Mouse (Mus musculus) CH12.LX (cell line): ENCODE results near the gene Gns. TPM values are rescaled to one million over a fixed set of nuclear protein-coding genes. Genes with fewer than 3 reads are reported as not detected.

Source experiments
- DNase-seq: peaks from one replicate; pipeline ENCODE4 v3.0.0-alpha.2; 2013; ENCODE audit errors: extremely low read depth
- H3K27ac ChIP-seq: 2 replicates; pipeline ENCODE4 v1.5.1; 2012; ENCODE audit warnings: low read depth, mild to moderate bottlenecking, control low read depth, moderate library complexity; ENCODE audit not compliant: insufficient read depth
- H3K27me3 ChIP-seq: replicated peaks from 2 replicates; pipeline ENCODE3; 2012; ENCODE audit warnings: inconsistent platforms
- H3K36me3 ChIP-seq, 2 experiments: replicated peaks in 1 of 2; 2 replicates each; pipeline versions ENCODE3 to v1.6.1; 2012; ENCODE audit warnings: inconsistent platforms in 1 of 2, low read length in 1 of 2, mild to moderate bottlenecking in 1 of 2, mixed read lengths in 1 of 2, moderate library complexity in 1 of 2; ENCODE audit not compliant: control insufficient read depth in 1 of 2, insufficient read depth in 1 of 2
- H3K4me1 ChIP-seq, 2 experiments: 2 replicates each; pipeline ENCODE4 v1.6.1; 2012; ENCODE audit warnings: inconsistent platforms in 1 of 2, moderate library complexity in 1 of 2; ENCODE audit not compliant: insufficient read depth in 2 of 2, control insufficient read depth in 1 of 2
- H3K4me2 ChIP-seq: 2 replicates; pipeline ENCODE4 v1.6.1; 2012; ENCODE audit warnings: low read depth, mild to moderate bottlenecking, control low read depth; ENCODE audit not compliant: poor library complexity, insufficient read depth, severe bottlenecking
- H3K4me3 ChIP-seq, 3 experiments: fragments of 150-350 bp in 1 of 3; sonication (generic) in 1 of 3; replicated peaks in 1 of 3; 2 replicates each; pipeline versions ENCODE3 to v1.5.1; 2011 to 2012; ENCODE audit warnings: low read depth in 2 of 3, low read length in 2 of 3, mild to moderate bottlenecking in 2 of 3, moderate library complexity in 2 of 3, control low read depth in 1 of 3, improper control_type of control experiment in 1 of 3, inconsistent platforms in 1 of 3, mixed read lengths in 1 of 3; ENCODE audit not compliant: poor library complexity in 1 of 3
- H3K79me2 ChIP-seq: replicated peaks from 2 replicates; pipeline ENCODE4 v1.6.1; 2012; ENCODE audit warnings: mild to moderate bottlenecking, moderate library complexity; ENCODE audit not compliant: control insufficient read depth, poor library complexity, insufficient read depth, severe bottlenecking; ENCODE audit errors: extremely low read depth
- H3K9ac ChIP-seq: 2 replicates; pipeline ENCODE4 v1.6.1; 2012; ENCODE audit warnings: low read depth, mild to moderate bottlenecking, control low read depth, moderate library complexity; ENCODE audit not compliant: insufficient read depth
- H3K9me3 ChIP-seq: replicated peaks from 2 replicates; pipeline ENCODE3; 2012; ENCODE audit warnings: low read length, inconsistent platforms, mixed read lengths
- CHD1 ChIP-seq: IDR thresholded peaks from 2 replicates; pipeline ENCODE4 v1.6.1; 2012; ENCODE audit warnings: low read depth, low read length, improper control_type of control experiment, inconsistent platforms
- CHD2 ChIP-seq: IDR thresholded peaks from 2 replicates; pipeline ENCODE4 v1.6.1; 2011; ENCODE audit warnings: low read length, improper control_type of control experiment
- CTCF ChIP-seq, 2 experiments: IDR thresholded peaks in 1 of 2; conservative IDR thresholded peaks in 1 of 2; 2 replicates each; pipeline ENCODE4 v1.5.1; 2011 to 2012; ENCODE audit warnings: low read depth in 2 of 2, low read length in 2 of 2, improper control_type of control experiment in 1 of 2, inconsistent platforms in 1 of 2, mild to moderate bottlenecking in 1 of 2, moderate library complexity in 1 of 2
- ELF1 ChIP-seq: IDR thresholded peaks from 2 replicates; pipeline ENCODE4 v1.6.1; 2014; ENCODE audit warnings: low read depth, mild to moderate bottlenecking, inconsistent platforms, low read length, improper control_type of control experiment
- HCFC1 ChIP-seq: IDR thresholded peaks from 2 replicates; pipeline ENCODE4 v1.6.1; 2012; ENCODE audit warnings: low read depth, mild to moderate bottlenecking, inconsistent platforms, low read length, improper control_type of control experiment
- IRF4 ChIP-seq: IDR thresholded peaks from 2 replicates; pipeline ENCODE4 v1.6.1; 2014; ENCODE audit warnings: low read depth, mild to moderate bottlenecking, inconsistent platforms, low read length, improper control_type of control experiment
- JUN ChIP-seq: IDR thresholded peaks from 2 replicates; pipeline ENCODE4 v1.6.1; 2011; ENCODE audit warnings: low read depth, mild to moderate bottlenecking, low read length, improper control_type of control experiment, moderate library complexity; ENCODE audit not compliant: insufficient read depth
- MEF2A ChIP-seq: IDR thresholded peaks from 2 replicates; pipeline ENCODE4 v1.6.1; 2014; ENCODE audit warnings: low read depth, mild to moderate bottlenecking, inconsistent platforms, low read length, improper control_type of control experiment, borderline replicate concordance
- MYC ChIP-seq: IDR thresholded peaks from 2 replicates; pipeline ENCODE4 v1.6.1; 2011; ENCODE audit warnings: low read depth, mild to moderate bottlenecking, improper control_type of control experiment, low read length
- NELFE ChIP-seq: IDR thresholded peaks from 2 replicates; pipeline ENCODE4 v1.6.1; 2011; ENCODE audit warnings: low read depth, low read length, improper control_type of control experiment
- NRF1 ChIP-seq: IDR thresholded peaks from 2 replicates; pipeline ENCODE4 v1.6.1; 2014; ENCODE audit warnings: low read depth, mild to moderate bottlenecking, inconsistent platforms, low read length, improper control_type of control experiment, moderate library complexity
- POLR2A ChIP-seq: IDR thresholded peaks from 2 replicates; pipeline ENCODE4 v1.6.1; 2011; ENCODE audit warnings: low read depth, mild to moderate bottlenecking, improper control_type of control experiment, low read length
- RAD21 ChIP-seq: IDR thresholded peaks from 2 replicates; pipeline ENCODE4 v1.6.1; 2011; ENCODE audit warnings: low read depth, mild to moderate bottlenecking, low read length, improper control_type of control experiment, moderate library complexity
- RCOR1 ChIP-seq: conservative IDR thresholded peaks from 2 replicates; pipeline ENCODE4 v1.6.1; 2012; ENCODE audit warnings: low read depth, mild to moderate bottlenecking, inconsistent platforms, low read length, improper control_type of control experiment
- SIN3A ChIP-seq: IDR thresholded peaks from 2 replicates; pipeline ENCODE4 v1.6.1; 2012; ENCODE audit warnings: low read length, improper control_type of control experiment, inconsistent platforms
- SMC3 ChIP-seq: IDR thresholded peaks from 2 replicates; pipeline ENCODE4 v1.6.1; 2011; ENCODE audit warnings: low read depth, low read length, improper control_type of control experiment
- TBP ChIP-seq: conservative IDR thresholded peaks from 2 replicates; pipeline ENCODE4 v1.6.1; 2011; ENCODE audit warnings: low read depth, low read length, improper control_type of control experiment
- TCF12 ChIP-seq: IDR thresholded peaks from 2 replicates; pipeline ENCODE4 v1.6.1; 2014; ENCODE audit warnings: low read depth, mild to moderate bottlenecking, inconsistent platforms, low read length, improper control_type of control experiment
- UBTF ChIP-seq: IDR thresholded peaks from 2 replicates; pipeline ENCODE4 v1.6.1; 2012; ENCODE audit warnings: low read depth, mild to moderate bottlenecking, inconsistent platforms, low read length, improper control_type of control experiment, moderate library complexity
- USF2 ChIP-seq: conservative IDR thresholded peaks from 2 replicates; pipeline ENCODE4 v1.6.1; 2011; ENCODE audit warnings: low read depth, low read length, improper control_type of control experiment
- ZNF384 ChIP-seq: IDR thresholded peaks from 2 replicates; pipeline ENCODE4 v1.6.1; 2012; ENCODE audit warnings: low read depth, low read length, improper control_type of control experiment, inconsistent platforms
- dilution Hi-C: fragments of 300-500 bp; cut with MboI; formaldehyde crosslinking; loops from 2 replicates; pipeline ENCODE4 v1.14.3; 2020; ENCODE audit warnings: low sequenced_read_pairs; ENCODE audit not compliant: extremely low pct_unique_long_range_greater_than_20kb, extremely low pct_ligation_motif_present
- in situ Hi-C: fragments of 300-500 bp; cut with MboI; formaldehyde crosslinking; loops from 3 replicates; pipeline ENCODE4 v1.14.3; 2019; ENCODE audit warnings: low sequenced_read_pairs, low pct_ligation_motif_present, low pct_unique_long_range_greater_than_20kb, mixed read lengths
- polyA plus RNA-seq: library from polyadenylated mRNA; unstranded; fragments of >175 nt; gene quantifications from 2 replicates; pipeline ENCODE4 v1.2.1, GENCODE M21; 2012; ENCODE audit warnings: low read depth; ENCODE audit not compliant: insufficient read length
- total RNA-seq, 2 experiments: library from RNA; depleted of rRNA; stranded (reverse); fragments of 300-350 nt in 1 of 2; fragments of >200 nt in 1 of 2; gene quantifications; 2 replicates each; pipeline ENCODE4 v1.2.3; 2012 to 2014

Gns gene
- total and polyA plus RNA-seq, 3 experiments, result 28.7 to 104 (median 58.2) TPM

DNA sequence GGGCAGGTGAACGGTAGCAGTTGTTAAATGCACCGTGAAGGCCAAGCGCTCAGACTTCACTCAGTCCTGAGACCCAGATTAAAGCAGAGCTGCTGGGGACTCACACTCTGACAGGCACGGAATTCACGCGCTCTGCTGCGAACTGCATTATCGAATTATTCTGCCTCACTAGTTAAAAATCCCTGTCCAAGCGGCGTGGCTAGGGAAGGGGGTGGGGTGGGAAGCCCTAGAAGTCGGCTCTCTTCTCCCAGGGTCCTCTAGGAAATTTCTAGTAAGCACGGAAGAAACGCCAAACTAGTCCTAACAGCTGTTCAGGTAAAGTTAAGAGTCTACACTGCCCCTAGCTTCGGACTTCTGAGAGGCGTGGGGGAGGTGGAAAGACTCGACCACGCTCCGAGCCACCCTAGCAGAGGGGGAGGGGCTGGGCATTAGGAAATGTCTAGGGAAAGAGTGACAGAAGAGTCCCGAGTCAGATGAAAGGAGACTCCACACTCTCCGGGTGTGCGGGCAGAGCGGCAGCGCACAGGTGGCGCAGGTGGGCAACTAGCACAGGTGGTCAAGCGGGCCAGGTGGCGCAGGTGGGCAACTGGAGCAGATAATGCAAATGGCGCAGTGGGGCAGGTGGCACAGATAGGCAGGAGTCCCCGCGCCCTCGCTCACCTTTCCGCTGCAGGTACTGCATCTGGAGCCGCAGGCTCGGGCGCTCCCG, 14.4 kb upstream of the Gns start:
- Histone ChIP-seq H3K27me3 (no peaks in the 10 kb centered on the region), H3K9me3 (peaks cover 8% of the 10 kb centered on the region), H3K4me3 (no peak overlapping the region), H3K9ac (no peak overlapping the region), H3K4me2 (no peak overlapping the region), H3K27ac (no peak overlapping the region), H3K4me1 (no peaks in the 10 kb centered on the region), H3K79me2 (no peaks in the 10 kb centered on the region), H3K36me3 (no peaks in the 10 kb centered on the region)
- no peak for DNase-seq
- TF ChIP-seq IRF4, result no peak
- dilution Hi-C loops, result no loop called here
- in situ Hi-C loops, result no loop called here

DNA sequence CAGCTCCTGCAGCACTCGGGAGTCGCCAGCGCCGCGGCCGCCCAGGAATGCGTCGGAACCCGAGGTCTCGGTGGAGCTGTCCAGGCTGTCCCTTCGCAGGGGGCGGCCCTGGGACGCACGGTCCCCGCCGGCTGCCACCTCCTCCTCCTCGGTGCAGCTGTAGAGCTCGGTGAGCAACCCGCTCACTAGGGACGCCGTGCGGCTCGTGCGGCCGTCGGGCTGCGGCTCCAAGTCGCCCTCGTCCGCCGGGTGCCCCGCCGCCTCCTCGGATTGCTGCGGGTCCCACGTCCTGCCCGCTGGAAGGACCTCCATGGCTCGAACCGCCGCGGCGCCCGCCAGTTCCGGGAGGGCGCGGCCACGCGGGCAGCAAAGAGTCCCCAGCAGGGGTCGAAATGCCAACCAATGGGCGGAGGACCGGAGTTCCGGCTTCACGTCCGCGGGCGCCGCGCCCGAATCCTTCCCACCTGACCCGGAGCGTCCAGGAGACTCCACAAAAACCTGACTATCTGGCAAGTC, 13.8 kb upstream of the Gns start, which contains the start of gene Tbc1d30:
Gene Tbc1d30 (minus strand): TSS at position 213 of the 516 bp plus-strand sequence.
- Histone ChIP-seq H3K27me3 (no peaks in the 10 kb centered on the region), H3K4me3 (no peak within 1 kb of the TSS), H3K27ac (no peak within 1 kb of the TSS), H3K4me2 (no peak within 1 kb of the TSS), H3K9ac (no peak within 1 kb of the TSS), H3K9me3 (peaks cover 8% of the 10 kb centered on the region), H3K79me2 (no peaks in the 10 kb centered on the region), H3K4me1 (no peaks in the 10 kb centered on the region), H3K36me3 (no peaks in the 10 kb centered on the region)
- no peak for DNase-seq
- in situ Hi-C loops, result no loop called here
- no peak for TF ChIP-seq SMC3
- no peak for TF ChIP-seq POLR2A
- TF ChIP-seq USF2, result no peak
- TF ChIP-seq TCF12, result no peak
- TF ChIP-seq CHD2, result no peak
- no peak for TF ChIP-seq ZNF384
- no peak for TF ChIP-seq MYC
- TF ChIP-seq NRF1, result no peak
- TF ChIP-seq CTCF (conservative IDR thresholded peaks at IDR 0.05 in 1 of 2, IDR thresholded peaks at IDR 0.05 in 1 of 2; ENCODE audit: low read depth in 2 of 2, low read length in 2 of 2), result no peak
- no peak for TF ChIP-seq MEF2A
- TF ChIP-seq RCOR1, result no peak
- no peak for TF ChIP-seq HCFC1
- TF ChIP-seq CHD1, result no peak
- no peak for TF ChIP-seq TBP
- no peak for TF ChIP-seq SIN3A
- no peak for TF ChIP-seq ELF1
- TF ChIP-seq JUN, result no peak
- TF ChIP-seq UBTF, result no peak
- TF ChIP-seq RAD21, result no peak
- TF ChIP-seq NELFE, result no peak
- dilution Hi-C loops, result no loop called here
